Comparison of ENCODE assay signal across 26 mouse cellular contexts in genomic region chr6:116987243-116987642, GRCm38 (mm10).
DNase-seq lines count a peak whose midpoint lies in the region; ATAC-seq and TF ChIP-seq lines count a peak whose summit lies in the region.
"Had no signal": no experiment of that assay in that cellular context is flagged by ENCODE, and none has a peak within 500 bp of the region (broad histone marks: within the 10 kb centered on the region; RNA-seq: fewer than 3 reads in every experiment).

No protein-coding gene starts in this region.

- WGBS in forebrain, postnatal 0 days = 82% methylated on average over 5 of the region's 5 CpGs
- 78% methylated on average over 5 of the region's 5 CpGs for WGBS in forebrain, embryonic 11.5 days
- 79% methylated on average over 5 of the region's 5 CpGs for WGBS in intestine, postnatal 0 days
- WGBS in intestine, embryonic 15.5 days = 77% methylated on average over 5 of the region's 5 CpGs
- WGBS in lung, embryonic 14.5 days = 81% methylated on average over 5 of the region's 5 CpGs
- 78% methylated on average over 5 of the region's 5 CpGs for WGBS in lung, adult 2 months

- DNase-seq in forebrain, postnatal 0 days = no peak
- no peak for DNase-seq in forebrain, embryonic 11.5 days (ENCODE audit: low spot score)
- no peak for DNase-seq in lung, embryonic 14.5 days
- DNase-seq in lung, adult 2 months = no peak
- DNase-seq in brain, adult 2 months (ENCODE audit: low read depth, low spot score) = peak; percentile 18
- no peak for DNase-seq in frontal cortex, postnatal 10 days (ENCODE audit: low spot score in 2 of 2)
- DNase-seq: adrenal gland, adult 8-10 months; B cell, adult 2 months; cerebellum, adult 18-20 months; cerebellum, postnatal 36 days; heart, postnatal 10 days; kidney, adult 9 months; kidney, postnatal 36 days; lung, adult 18-20 months; right cerebral cortex, postnatal 4 days; thymus, postnatal 25 days had no signal

- H3K36me3 ChIP-seq in forebrain, postnatal 0 days (ENCODE audit: insufficient read depth) = no peaks in the 10 kb centered on the region
- H3K36me3 ChIP-seq in forebrain, embryonic 11.5 days (ENCODE audit: control insufficient read depth, insufficient read depth, low read length) = no peaks in the 10 kb centered on the region
- no peaks in the 10 kb centered on the region for H3K36me3 ChIP-seq in intestine, postnatal 0 days (ENCODE audit: control insufficient read depth, insufficient read depth)
- no peaks in the 10 kb centered on the region for H3K36me3 ChIP-seq in intestine, embryonic 15.5 days
- no peaks in the 10 kb centered on the region for H3K36me3 ChIP-seq in lung, embryonic 14.5 days (ENCODE audit: insufficient read depth)
- H3K36me3 ChIP-seq: forebrain, embryonic 10.5 days; G1E; heart, embryonic 12.5 days; hindbrain, embryonic 13.5 days; midbrain, embryonic 13.5 days; neural tube, embryonic 13.5 days had no signal

- TF ChIP-seq CTCF in forebrain, postnatal 0 days (IDR thresholded peaks at IDR 0.05; ENCODE audit: low read depth) = peak; percentile 20; the same call in 1 of the 2 replicates
- TF ChIP-seq CTCF in intestine, postnatal 0 days (IDR thresholded peaks at IDR 0.05; ENCODE audit: low read depth) = peak; percentile 36
- 0 out of 2 replicates have a peak, but pooled peaks have one; percentile 11 for TF ChIP-seq CTCF in lung, embryonic 14.5 days (IDR thresholded peaks at IDR 0.05; ENCODE audit: low read depth)
- no peak for TF ChIP-seq CTCF in lung, adult 2 months (IDR thresholded peaks at IDR 0.05; ENCODE audit: insufficient read depth, low read length)

- no peak overlapping the region for H3K4me3 ChIP-seq in forebrain, postnatal 0 days (ENCODE audit: low read depth, low read length)
- H3K4me3 ChIP-seq in forebrain, embryonic 11.5 days (ENCODE audit: low read depth, low read length) = no peak overlapping the region
- H3K4me3 ChIP-seq in intestine, postnatal 0 days (ENCODE audit: low read depth, low read length) = no peak overlapping the region
- H3K4me3 ChIP-seq in intestine, embryonic 15.5 days (replicated peaks) = no peak overlapping the region
- no peak overlapping the region for H3K4me3 ChIP-seq in lung, embryonic 14.5 days (ENCODE audit: low read depth, low read length)
- H3K4me3 ChIP-seq in lung, adult 2 months (replicated peaks; ENCODE audit: extremely low read depth, low read depth, low read length) = no peak overlapping the region
- H3K4me3 ChIP-seq: forebrain, embryonic 10.5 days; heart, embryonic 12.5 days; hindbrain, embryonic 13.5 days; midbrain, embryonic 13.5 days; myocyte; neural tube, embryonic 13.5 days had no signal

- ATAC-seq in forebrain, postnatal 0 days = no peak
- no peak for ATAC-seq in forebrain, embryonic 11.5 days (replicated peaks; ENCODE audit: low FRiP score)
- ATAC-seq in intestine, postnatal 0 days = no peak
- no peak for ATAC-seq in intestine, embryonic 15.5 days
- no peak for ATAC-seq in lung, embryonic 14.5 days (ENCODE audit: insufficient read depth)
- ATAC-seq: activated CD4-positive, CD25-positive, alpha-beta regulatory T cell, adult 4 months; midbrain, embryonic 13.5 days had no signal

- H3K4me1 ChIP-seq in forebrain, postnatal 0 days (ENCODE audit: insufficient read depth) = no peaks in the 10 kb centered on the region
- no peaks in the 10 kb centered on the region; the same call in 1 of the 2 replicates for H3K4me1 ChIP-seq in forebrain, embryonic 11.5 days (replicated peaks; ENCODE audit: control insufficient read depth, insufficient read depth, low read length)
- H3K4me1 ChIP-seq in intestine, postnatal 0 days (replicated peaks; ENCODE audit: control insufficient read depth, insufficient read depth, low read length) = no peaks in the 10 kb centered on the region
- H3K4me1 ChIP-seq in intestine, embryonic 15.5 days (replicated peaks) = no peaks in the 10 kb centered on the region
- H3K4me1 ChIP-seq in lung, embryonic 14.5 days (ENCODE audit: insufficient read depth) = no peaks in the 10 kb centered on the region
- H3K4me1 ChIP-seq in lung, adult 2 months (ENCODE audit: control insufficient read depth, insufficient read depth, low read length) = no peaks in the 10 kb centered on the region
- H3K4me1 ChIP-seq: heart, embryonic 12.5 days; midbrain, embryonic 13.5 days had no signal

- TF ChIP-seq POLR2A in lung, adult 2 months (IDR thresholded peaks at IDR 0.05; ENCODE audit: borderline replicate concordance, extremely low read depth, low read depth, low read length) = no peak

- H3K27me3 ChIP-seq in forebrain, postnatal 0 days (ENCODE audit: insufficient read depth, low read length) = no peaks in the 10 kb centered on the region
- no peaks in the 10 kb centered on the region for H3K27me3 ChIP-seq in forebrain, embryonic 11.5 days (ENCODE audit: control insufficient read depth, insufficient read depth, low read length)
- H3K27me3 ChIP-seq in intestine, postnatal 0 days (replicated peaks; ENCODE audit: control insufficient read depth, insufficient read depth, low read length) = no peaks in the 10 kb centered on the region
- no peaks in the 10 kb centered on the region for H3K27me3 ChIP-seq in intestine, embryonic 15.5 days (replicated peaks)
- no peaks in the 10 kb centered on the region for H3K27me3 ChIP-seq in lung, embryonic 14.5 days (ENCODE audit: insufficient read depth, low read length)
- H3K27me3 ChIP-seq: midbrain, embryonic 13.5 days; neural tube, embryonic 13.5 days had no signal

- H3K9ac ChIP-seq in forebrain, postnatal 0 days = no peak overlapping the region
- no peak overlapping the region for H3K9ac ChIP-seq in forebrain, embryonic 11.5 days (ENCODE audit: low read length)
- no peak overlapping the region for H3K9ac ChIP-seq in intestine, postnatal 0 days (ENCODE audit: low read depth, low read length)
- no peak overlapping the region for H3K9ac ChIP-seq in intestine, embryonic 15.5 days
- H3K9ac ChIP-seq in lung, embryonic 14.5 days = no peak overlapping the region
- H3K9ac ChIP-seq: heart, embryonic 12.5 days; hindbrain, embryonic 13.5 days; midbrain, embryonic 13.5 days; neural tube, embryonic 13.5 days had no signal

- no peak overlapping the region for H3K27ac ChIP-seq in forebrain, postnatal 0 days (ENCODE audit: low read depth, low read length)
- H3K27ac ChIP-seq in forebrain, embryonic 11.5 days (ENCODE audit: low read depth, low read length) = no peak overlapping the region
- no peak overlapping the region for H3K27ac ChIP-seq in intestine, postnatal 0 days (ENCODE audit: low read depth, low read length)
- no peak overlapping the region for H3K27ac ChIP-seq in intestine, embryonic 15.5 days
- H3K27ac ChIP-seq in lung, embryonic 14.5 days (ENCODE audit: low read depth) = no peak overlapping the region
- H3K27ac ChIP-seq: forebrain, embryonic 10.5 days; hindbrain, embryonic 13.5 days; midbrain, embryonic 13.5 days; neural tube, embryonic 13.5 days had no signal

- no peaks in the 10 kb centered on the region for H3K9me3 ChIP-seq in forebrain, postnatal 0 days (ENCODE audit: low read length)
- H3K9me3 ChIP-seq in forebrain, embryonic 11.5 days (ENCODE audit: control insufficient read depth, low read length) = no peaks in the 10 kb centered on the region
- no peaks in the 10 kb centered on the region for H3K9me3 ChIP-seq in intestine, postnatal 0 days (ENCODE audit: control insufficient read depth)
- no peaks in the 10 kb centered on the region for H3K9me3 ChIP-seq in intestine, embryonic 15.5 days
- no peaks in the 10 kb centered on the region for H3K9me3 ChIP-seq in lung, embryonic 14.5 days (ENCODE audit: low read depth, low read length)
- H3K9me3 ChIP-seq: forebrain, embryonic 10.5 days; heart, embryonic 12.5 days; hindbrain, embryonic 13.5 days; midbrain, embryonic 13.5 days; neural tube, embryonic 13.5 days had no signal

- no peak overlapping the region for H3K4me2 ChIP-seq in forebrain, postnatal 0 days (ENCODE audit: low read depth)
- H3K4me2 ChIP-seq in forebrain, embryonic 11.5 days (ENCODE audit: low read depth, low read length, severe bottlenecking) = no peak overlapping the region
- no peak overlapping the region for H3K4me2 ChIP-seq in intestine, postnatal 0 days (replicated peaks; ENCODE audit: low read depth)
- no peak overlapping the region for H3K4me2 ChIP-seq in intestine, embryonic 15.5 days (replicated peaks)
- H3K4me2 ChIP-seq in lung, embryonic 14.5 days = no peak overlapping the region
- H3K4me2 ChIP-seq: heart, embryonic 12.5 days; hindbrain, embryonic 13.5 days; midbrain, embryonic 13.5 days; neural tube, embryonic 13.5 days had no signal
